Mouse (Mus musculus) neural tube, postnatal 0 days (tissue): ENCODE measurements around the gene Kdm5a. TPM values are rescaled to one million over a fixed set of nuclear protein-coding genes. Genes with fewer than 3 reads are reported as not detected.

ENCODE experiments used
- polyA plus RNA-seq: library from polyadenylated mRNA; unstranded; fragments of >200 nt; fragmentation: Nextera tagmentation; extraction: Ambion mirVana; gene quantifications from 2 replicates; pipeline ENCODE4 v1.2.1, GENCODE M21; 2015

Kdm5a gene
- polyA plus RNA-seq, result 21.8 and 22.6 TPM in 2 replicates

DNA sequence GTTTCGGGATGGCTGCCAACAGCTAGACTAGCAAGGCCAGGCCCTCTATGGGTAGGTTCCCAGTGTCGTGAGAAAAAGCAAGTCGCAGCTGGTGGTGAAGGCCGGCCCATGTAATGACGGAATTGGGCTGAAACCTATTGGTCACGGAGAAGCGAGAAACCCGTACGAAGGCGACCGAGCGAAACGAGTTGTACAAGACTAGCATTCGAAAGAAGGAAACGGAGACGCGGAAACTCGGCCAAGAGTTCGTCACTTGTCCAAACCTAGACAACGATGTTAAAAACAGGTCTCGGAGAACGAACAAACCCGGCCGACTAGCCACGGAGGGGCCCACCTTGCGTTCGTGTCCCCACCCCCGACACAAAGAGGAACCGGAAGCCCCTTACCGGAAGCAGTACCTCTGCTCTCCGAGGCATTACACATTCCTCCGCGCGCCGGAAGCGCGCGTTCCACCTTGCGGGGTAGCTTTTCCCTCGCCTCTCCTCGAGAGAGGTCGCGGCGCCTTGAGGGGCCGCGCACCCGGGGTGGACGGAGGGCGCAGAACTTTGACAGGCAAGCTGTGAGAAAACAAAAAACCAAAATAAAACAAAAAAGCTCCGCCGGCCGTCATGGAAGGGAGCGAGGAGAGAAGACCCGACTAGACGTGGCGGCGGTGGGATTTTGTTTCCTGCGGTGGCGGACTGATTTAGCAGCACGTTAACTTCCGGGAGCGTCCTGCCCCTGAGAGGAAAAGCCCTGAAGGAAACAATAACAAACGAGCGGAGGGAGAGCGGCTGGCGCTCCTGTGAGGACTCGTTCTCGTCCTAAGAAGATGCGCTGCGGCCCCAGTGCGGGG lies at the start of gene Kdm5a, which contains the start of gene Ccdc77:
Gene Kdm5a (plus strand): TSS at position 437 of the 835 bp plus-strand sequence.
Gene Ccdc77 (minus strand): TSS at position 687 of the 835 bp plus-strand sequence.

DNA sequence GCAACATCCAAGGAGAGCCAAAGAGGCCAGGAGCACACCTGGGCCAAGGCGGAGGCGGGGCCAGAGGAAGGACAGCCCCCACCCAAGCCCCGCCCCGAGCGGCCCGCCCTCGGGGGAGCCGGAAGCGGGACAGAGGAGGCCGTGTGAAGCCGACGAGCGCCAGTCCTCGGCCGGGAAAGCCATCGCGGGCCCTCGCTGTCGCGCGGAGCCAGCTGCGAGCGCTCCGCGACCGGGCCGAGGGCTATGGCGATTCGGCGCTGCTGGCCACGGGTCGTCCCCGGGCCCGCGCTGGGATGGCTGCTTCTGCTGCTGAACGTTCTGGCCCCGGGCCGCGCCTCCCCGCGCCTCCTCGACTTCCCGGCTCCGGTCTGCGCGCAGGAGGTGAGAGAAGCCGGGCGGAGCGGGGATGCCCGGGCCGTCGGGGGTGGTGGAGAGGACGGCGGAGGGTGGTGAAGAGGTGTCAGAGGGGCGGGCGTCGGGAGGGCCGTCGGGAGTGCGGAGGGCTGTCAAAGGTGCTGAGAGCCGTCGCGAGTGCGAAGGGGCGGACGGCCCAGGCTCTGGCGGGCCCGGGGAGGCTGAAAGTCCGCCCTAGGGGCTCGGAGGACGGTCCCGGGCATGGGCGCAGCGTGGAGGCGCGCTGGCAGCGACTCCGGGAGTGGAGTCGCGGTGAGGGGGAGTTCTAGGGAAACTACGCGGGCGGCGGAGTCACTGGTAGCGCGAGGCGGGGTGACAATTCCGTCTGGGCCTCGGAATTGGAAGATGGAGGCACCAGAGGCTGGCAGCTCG lies 99.4 kb downstream of the Kdm5a start, which contains the start of gene Il17ra:
Gene Il17ra (plus strand): TSS at position 162 of the 786 bp plus-strand sequence.

DNA sequence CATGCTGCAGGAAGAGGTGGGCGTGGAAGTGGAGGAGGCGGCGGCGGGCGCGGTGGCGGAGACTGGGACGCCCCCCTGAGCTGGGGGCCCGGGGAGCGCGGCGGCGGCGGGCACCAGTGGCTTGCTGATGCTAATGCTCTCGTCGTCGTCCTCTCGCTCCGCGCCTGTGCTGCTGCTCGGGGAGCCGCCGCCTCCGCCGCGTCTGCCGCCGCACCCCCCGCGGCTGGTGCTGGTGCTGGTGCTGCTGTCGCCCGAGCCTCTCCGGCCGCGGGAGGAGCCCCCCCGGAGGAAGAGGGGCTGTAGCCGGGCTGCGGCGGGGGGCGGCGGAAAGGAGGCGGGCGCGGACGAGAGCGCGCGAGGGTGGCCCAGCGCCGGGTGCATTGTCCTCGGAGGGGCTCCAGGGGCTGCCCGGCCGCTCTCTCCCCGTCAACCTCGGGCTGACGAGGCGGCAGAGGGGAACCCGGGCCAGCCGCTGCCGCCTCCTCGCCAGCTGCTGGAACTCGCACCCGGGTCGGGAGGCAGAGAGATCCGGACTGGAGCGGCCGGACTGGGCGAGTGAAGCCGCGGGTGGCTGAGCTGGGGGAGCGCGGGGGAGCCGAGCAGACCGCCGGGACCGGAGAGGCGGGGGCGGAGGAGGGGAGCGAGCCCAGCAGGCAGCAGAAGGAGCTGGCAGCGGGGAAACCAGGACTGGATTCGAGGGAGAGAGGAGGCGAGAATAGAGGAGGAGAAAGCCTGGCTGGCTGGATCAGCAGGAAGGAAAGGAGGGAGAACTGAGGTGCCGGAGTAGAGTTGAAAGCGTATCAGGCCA lies 129.7 kb downstream of the Kdm5a start, which contains the start of gene Tmem121b:
Gene Tmem121b (minus strand): TSS at position 434 of the 808 bp plus-strand sequence.

Other genes starting within 250 kb of the Kdm5a start
- 0.65 and 0.74 TPM in 2 replicates for gene D330020A13Rik, start 69.8 kb upstream of the Kdm5a start, polyA plus RNA-seq
- gene B4galnt3, start 69.6 kb upstream of the Kdm5a start, polyA plus RNA-seq, result 0.41 and 0.59 TPM in 2 replicates
- gene Ccdc77, start 250 bp downstream of the Kdm5a start, polyA plus RNA-seq, result 9.0 and 9.1 TPM in 2 replicates
- gene Il17ra, start 99.1 kb downstream of the Kdm5a start, polyA plus RNA-seq, result 3.4 and 4.0 TPM in 2 replicates
- gene Tmem121b, start 129.7 kb downstream of the Kdm5a start, polyA plus RNA-seq, result 2.7 and 3.0 TPM in 2 replicates
- gene Hdhd5, start 167.2 kb downstream of the Kdm5a start, polyA plus RNA-seq, result 20.3 and 20.6 TPM in 2 replicates